Mouse (Mus musculus): ENCODE data around the gene Gm39653.

GRCm38 (mm10) chr1:63667201-63667948 is 51.6 kb downstream of the Gm39653 start:
- TF ChIP-seq CTCF (IDR thresholded peaks at IDR 0.05; ENCODE audit: borderline replicate concordance, insufficient read depth, low read depth, low read length) (no peak), POLR2A (IDR thresholded peaks at IDR 0.05; ENCODE audit: borderline replicate concordance, insufficient read depth, low read length) (no peak)

All from cerebellum, adult 2 months (tissue).